Mouse (Mus musculus) kidney, adult 2 months (tissue): ENCODE data around the gene Slc26a1.

Experiments used
- CTCF ChIP-seq: fragments of 200-500 bp; conservative IDR thresholded peaks from 2 replicates; pipeline ENCODE4 v1.5.1; 2011; ENCODE audit warnings: low read depth, mild to moderate bottlenecking, control low read depth, low read length, moderate library complexity, mixed read lengths; ENCODE audit not compliant: insufficient read depth, insufficient read length
- POLR2A ChIP-seq: fragments of 200-500 bp; IDR thresholded peaks from one replicate; pipeline ENCODE4 v1.6.1; 2011; ENCODE audit warnings: low read depth, low read length, control low read depth

GRCm38 (mm10) chr5:108651823-108652222, 23.5 kb downstream of the Slc26a1 start:
- TF ChIP-seq CTCF (peak; percentile 72), POLR2A (no peak)
